Mouse (Mus musculus): ENCODE results near the gene Denr. TPM values are rescaled to one million over a fixed set of nuclear protein-coding genes. Genes with fewer than 3 reads are reported as not detected.

Denr gene
- 100 TPM for polyA plus RNA-seq (2015; fragmentation: Illumina TruSeq; extraction: RNeasy Lipid Tissue Mini Kit (QIAGEN cat#74804); ENCODE audit: insufficient read depth, low replicate concordance)

DNA sequence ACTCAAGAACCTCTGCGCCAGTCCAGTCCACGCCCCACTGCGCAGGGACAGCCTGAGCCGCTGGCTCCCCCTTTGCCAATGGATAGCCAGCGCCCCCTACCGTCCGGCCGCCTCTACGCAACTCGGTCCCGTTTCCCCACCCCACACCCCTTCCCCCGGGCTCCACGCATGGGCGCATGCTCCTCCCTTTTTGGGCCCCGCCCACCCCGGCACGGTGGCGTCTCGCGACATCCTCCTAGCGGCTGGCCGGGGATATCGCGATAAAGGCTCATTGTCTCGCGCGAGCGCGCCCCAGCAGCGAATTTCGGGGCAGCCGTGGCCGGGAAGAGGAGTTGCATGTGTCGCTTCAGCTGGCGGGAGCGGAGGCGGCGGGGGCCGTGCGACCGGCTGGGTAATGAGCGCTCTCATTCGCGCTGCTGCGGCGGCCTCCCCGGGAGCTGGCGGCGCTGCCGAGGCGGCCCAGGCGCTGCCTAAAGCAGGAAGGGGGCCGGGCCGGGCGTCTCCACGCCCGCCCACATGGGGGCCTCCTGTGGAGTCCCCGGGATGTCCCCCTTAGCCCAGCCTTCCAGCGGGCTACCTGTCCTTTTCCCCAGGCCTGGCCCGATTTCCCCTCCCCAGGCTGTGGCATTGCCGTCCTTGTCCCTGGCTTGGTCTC lies at the start of gene Denr:
Denr (plus strand) TSS at position 200 of the 655 bp plus-strand sequence.

DNA sequence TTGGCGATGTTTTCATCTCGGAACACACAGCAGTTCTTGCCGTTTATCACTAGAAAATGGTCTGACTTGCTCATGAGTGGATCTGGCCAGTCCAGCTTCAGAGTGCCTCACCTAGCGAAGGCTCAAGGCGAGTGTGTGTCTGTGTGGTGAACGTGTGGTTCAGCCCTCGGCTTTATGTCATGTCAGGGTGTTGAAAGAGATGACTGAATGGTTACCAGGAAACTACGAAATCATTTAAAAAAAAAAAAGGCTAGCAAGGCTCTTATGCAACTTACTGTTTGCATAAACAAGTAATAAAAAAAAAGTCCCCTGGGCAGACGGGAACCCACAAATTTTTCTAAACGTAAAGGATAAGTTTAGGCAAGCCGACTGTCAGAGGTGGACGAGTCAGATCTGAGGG lies 41.6 kb upstream of the Denr start, which contains the start of gene Hcar2:
Hcar2 (minus strand) TSS at position 135 of the 400 bp plus-strand sequence.

DNA sequence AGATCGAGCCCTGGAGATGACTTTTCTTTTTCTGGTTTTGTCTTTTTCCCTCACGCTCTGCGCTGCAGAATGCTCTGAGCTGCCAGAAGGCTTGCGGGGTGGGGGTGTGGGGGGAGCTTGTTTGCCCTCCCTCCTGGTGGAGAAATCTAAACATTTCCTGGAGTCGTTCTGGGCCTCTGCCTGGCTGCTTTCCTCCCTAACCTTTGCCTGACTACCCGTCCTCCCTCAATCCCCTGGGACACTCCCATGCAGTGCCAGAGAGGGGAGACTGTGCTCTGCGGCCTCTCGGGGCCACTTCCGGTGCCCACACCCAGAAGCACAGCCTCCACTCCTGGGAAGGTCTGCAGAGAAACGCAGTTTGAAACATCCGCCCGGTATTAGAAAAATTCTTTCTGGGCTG lies 27.0 kb upstream of the Denr start, which contains the start of gene Hcar1:
Hcar1 (minus strand) TSS at position 93 of the 400 bp plus-strand sequence.

DNA sequence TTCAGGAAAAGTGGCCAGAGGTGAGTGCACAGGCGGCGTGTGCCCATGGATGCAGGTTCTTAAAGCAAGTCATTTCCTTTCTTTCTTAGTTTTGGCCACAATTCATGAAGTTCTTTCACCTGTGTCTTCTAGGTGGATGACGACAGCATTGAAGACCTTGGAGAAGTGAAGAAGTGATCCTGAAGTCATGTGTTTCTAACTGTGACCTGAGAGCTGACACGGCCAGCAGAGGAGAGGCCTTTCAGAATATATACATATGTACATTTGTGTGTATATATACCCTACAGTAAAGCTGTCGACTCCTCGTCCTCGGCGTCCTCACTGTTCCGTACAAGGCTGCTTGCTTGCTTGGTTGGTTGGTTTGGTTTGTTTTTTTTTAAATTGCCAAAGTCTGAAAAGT lies 20.1 kb downstream of the Denr start, which contains the start of gene Gm43518:
Gm43518 (plus strand) TSS at position 301 of the 400 bp plus-strand sequence.

DNA sequence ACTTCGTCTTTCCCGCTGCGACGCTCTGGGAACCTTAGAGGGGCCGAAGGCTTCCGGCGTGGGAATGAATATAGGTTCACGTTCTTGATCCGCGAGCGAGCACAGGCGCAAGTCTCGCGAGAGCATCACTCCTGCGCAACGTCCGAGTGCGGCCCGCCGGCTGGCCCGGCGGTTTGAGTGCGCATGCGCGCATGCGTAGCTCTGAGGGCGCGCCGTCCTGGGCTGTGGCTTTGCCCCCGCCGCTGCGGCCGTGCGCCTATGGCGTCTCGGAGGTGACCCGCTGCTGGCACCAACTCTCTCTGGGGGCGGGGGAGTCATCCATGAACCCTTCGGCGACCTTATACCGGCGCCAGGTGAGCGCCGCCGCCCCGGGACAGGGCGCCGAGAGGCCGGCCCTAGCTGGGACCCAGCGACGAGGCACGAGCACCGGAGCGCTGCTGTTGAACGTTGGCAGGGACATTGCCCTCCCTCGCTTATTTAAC lies 23.6 kb downstream of the Denr start, which contains the start of gene Ccdc62:
Ccdc62 (plus strand) TSS at position 172 of the 482 bp plus-strand sequence.

DNA sequence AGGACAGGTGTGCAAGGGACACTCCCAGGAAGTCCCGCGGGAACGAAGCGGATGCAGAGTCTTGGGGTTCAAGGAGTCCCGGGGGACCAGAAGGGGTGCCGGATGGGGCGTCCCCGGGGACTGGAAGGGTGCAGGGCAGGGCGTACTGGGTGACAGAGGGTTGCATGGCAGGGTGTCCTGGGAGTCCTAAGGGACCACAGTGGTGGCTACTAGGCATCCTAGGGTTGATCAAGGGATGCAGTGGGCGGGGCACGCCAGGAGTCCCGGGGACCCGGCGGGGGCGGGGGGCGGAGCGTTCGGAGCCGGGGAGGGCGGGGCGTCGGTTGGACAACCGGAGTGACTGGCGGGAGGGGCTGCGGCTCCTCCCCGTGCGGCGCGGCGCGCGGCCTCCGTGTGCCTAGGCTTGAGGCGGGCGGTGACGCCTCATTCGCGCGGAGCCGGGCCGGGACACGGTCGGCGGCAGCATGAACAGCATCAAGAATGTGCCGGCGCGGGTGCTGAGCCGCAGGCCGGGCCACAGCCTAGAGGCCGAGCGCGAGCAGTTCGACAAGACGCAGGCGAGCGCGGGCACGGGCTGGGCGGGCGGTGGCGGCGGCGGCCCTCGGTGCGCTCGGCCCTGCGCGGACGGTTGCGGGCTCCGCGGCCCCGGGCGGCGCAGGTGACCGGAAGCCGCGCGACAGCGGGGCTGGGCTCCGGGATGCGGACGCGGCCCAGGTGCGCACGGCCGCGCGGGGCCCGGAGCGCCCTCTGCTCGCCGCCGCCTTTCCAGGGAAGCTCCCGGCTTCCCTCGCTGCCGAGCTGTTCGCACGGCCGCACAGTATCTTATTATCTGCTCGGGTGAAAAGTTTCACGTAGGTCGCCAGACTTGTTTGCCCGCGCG lies 66.6 kb downstream of the Denr start, which contains the start of gene Hip1r:
Hip1r (plus strand) TSS at position 330 of the 880 bp plus-strand sequence.

Other genes starting within 250 kb of the Denr start
- gene Clip1, start 222.6 kb upstream of the Denr start, polyA plus RNA-seq (2015; fragmentation: Illumina TruSeq; extraction: RNeasy Lipid Tissue Mini Kit (QIAGEN cat#74804); ENCODE audit: insufficient read depth, low replicate concordance) = 36.5 TPM
- gene Zcchc8, start 186.1 kb upstream of the Denr start, polyA plus RNA-seq (2015; fragmentation: Illumina TruSeq; extraction: RNeasy Lipid Tissue Mini Kit (QIAGEN cat#74804); ENCODE audit: insufficient read depth, low replicate concordance) = 87.5 TPM
- gene Rsrc2, start 157.8 kb upstream of the Denr start, polyA plus RNA-seq (2015; fragmentation: Illumina TruSeq; extraction: RNeasy Lipid Tissue Mini Kit (QIAGEN cat#74804); ENCODE audit: insufficient read depth, low replicate concordance) = 274 TPM
- gene Kntc1, start 157.5 kb upstream of the Denr start, polyA plus RNA-seq (2015; fragmentation: Illumina TruSeq; extraction: RNeasy Lipid Tissue Mini Kit (QIAGEN cat#74804); ENCODE audit: insufficient read depth, low replicate concordance) = 6.4 TPM
- 10.4 TPM for gene Hcar2, start 41.7 kb upstream of the Denr start, polyA plus RNA-seq (2015; fragmentation: Illumina TruSeq; extraction: RNeasy Lipid Tissue Mini Kit (QIAGEN cat#74804); ENCODE audit: insufficient read depth, low replicate concordance)
- 0.94 TPM for gene Hcar1, start 27.2 kb upstream of the Denr start, polyA plus RNA-seq (2015; fragmentation: Illumina TruSeq; extraction: RNeasy Lipid Tissue Mini Kit (QIAGEN cat#74804); ENCODE audit: insufficient read depth, low replicate concordance)
- 1.5 TPM for gene Gm43518, start 20.2 kb downstream of the Denr start, polyA plus RNA-seq (2015; fragmentation: Illumina TruSeq; extraction: RNeasy Lipid Tissue Mini Kit (QIAGEN cat#74804); ENCODE audit: insufficient read depth, low replicate concordance)
- gene Ccdc62, start 23.5 kb downstream of the Denr start, polyA plus RNA-seq (2015; fragmentation: Illumina TruSeq; extraction: RNeasy Lipid Tissue Mini Kit (QIAGEN cat#74804); ENCODE audit: insufficient read depth, low replicate concordance) = 9.3 TPM
- gene Hip1r, start 66.5 kb downstream of the Denr start, polyA plus RNA-seq (2015; fragmentation: Illumina TruSeq; extraction: RNeasy Lipid Tissue Mini Kit (QIAGEN cat#74804); ENCODE audit: insufficient read depth, low replicate concordance) = 31.3 TPM
- gene Vps37b, start 125.1 kb downstream of the Denr start, polyA plus RNA-seq (2015; fragmentation: Illumina TruSeq; extraction: RNeasy Lipid Tissue Mini Kit (QIAGEN cat#74804); ENCODE audit: insufficient read depth, low replicate concordance) = 20.3 TPM
- 1.5 TPM for gene Abcb9, start 188.6 kb downstream of the Denr start, polyA plus RNA-seq (2015; fragmentation: Illumina TruSeq; extraction: RNeasy Lipid Tissue Mini Kit (QIAGEN cat#74804); ENCODE audit: insufficient read depth, low replicate concordance)
- gene Ogfod2, start 205.1 kb downstream of the Denr start, polyA plus RNA-seq (2015; fragmentation: Illumina TruSeq; extraction: RNeasy Lipid Tissue Mini Kit (QIAGEN cat#74804); ENCODE audit: insufficient read depth, low replicate concordance) = 11.8 TPM
- 24.9 TPM for gene Arl6ip4, start 208.9 kb downstream of the Denr start, polyA plus RNA-seq (2015; fragmentation: Illumina TruSeq; extraction: RNeasy Lipid Tissue Mini Kit (QIAGEN cat#74804); ENCODE audit: insufficient read depth, low replicate concordance)

Data from spleen, adult 10 weeks (tissue).